Mouse (Mus musculus) cerebellum, postnatal 36 days (tissue): ENCODE data around the gene Vwa8.
A peak's percentile ranks its signal among the peaks of the same experiment; 100 is the strongest.

Experiments
- DNase-seq, 2 experiments: peaks; one replicate each; pipeline ENCODE4 v3.0.0; 2021 to 2022; ENCODE audit warnings: mixed read lengths in 2 of 2

Gene Vwa8

GRCm38 (mm10) chr14:78886566-78887234 is 37.8 kb downstream of the Vwa8 start:
- no peak for DNase-seq

GRCm38 (mm10) chr14:78887494-78887893 is 38.6 kb downstream of the Vwa8 start:
- DNase-seq: peak in 1 of 2 experiments; percentile 5

- DNase-seq: no peak
Measured at GRCm38 (mm10) chr14:78895496-78895895, 46.6 kb downstream of the Vwa8 start.

GRCm38 (mm10) chr14:78896252-78896651 is 47.4 kb downstream of the Vwa8 start:
- peak; percentile 59 to 60 for DNase-seq

GRCm38 (mm10) chr14:78900770-78901169 is 51.9 kb downstream of the Vwa8 start:
- no peak for DNase-seq

- no peak for DNase-seq
Measured at GRCm38 (mm10) chr14:78908205-78908863, 59.5 kb downstream of the Vwa8 start.

GRCm38 (mm10) chr14:78912076-78912475 is 63.2 kb downstream of the Vwa8 start:
- DNase-seq: no peak

- DNase-seq: no peak
Measured at GRCm38 (mm10) chr14:78914180-78914579, 65.3 kb downstream of the Vwa8 start.

GRCm38 (mm10) chr14:78916691-78917090 is 67.8 kb downstream of the Vwa8 start:
- DNase-seq: peak; percentile 16 to 18

GRCm38 (mm10) chr14:78921219-78921618 is 72.4 kb downstream of the Vwa8 start:
- DNase-seq: no peak

- DNase-seq: no peak
Measured at GRCm38 (mm10) chr14:78923631-78924030, 74.8 kb downstream of the Vwa8 start.

- no peak for DNase-seq
Measured at GRCm38 (mm10) chr14:78924755-78925537, 76.1 kb downstream of the Vwa8 start.

- DNase-seq: no peak
Measured at GRCm38 (mm10) chr14:78932094-78932493, 83.2 kb downstream of the Vwa8 start.

- DNase-seq: no peak
Measured at GRCm38 (mm10) chr14:78933399-78933798, 84.5 kb downstream of the Vwa8 start.

- no peak for DNase-seq
Measured at GRCm38 (mm10) chr14:78934596-78934995, 85.7 kb downstream of the Vwa8 start.

- DNase-seq: no peak
Measured at GRCm38 (mm10) chr14:78935796-78936195, 86.9 kb downstream of the Vwa8 start.

- DNase-seq: no peak
Measured at GRCm38 (mm10) chr14:78941741-78942475, 93.1 kb downstream of the Vwa8 start.

- no peak for DNase-seq
Measured at GRCm38 (mm10) chr14:78955745-78956144, 106.9 kb downstream of the Vwa8 start.

- no peak for DNase-seq
Measured at GRCm38 (mm10) chr14:78970621-78971020, 121.8 kb downstream of the Vwa8 start.

GRCm38 (mm10) chr14:78972424-78972823 is 123.6 kb downstream of the Vwa8 start:
- no peak for DNase-seq

GRCm38 (mm10) chr14:78983104-78983503 is 134.3 kb downstream of the Vwa8 start:
- no peak for DNase-seq

- no peak for DNase-seq
Measured at GRCm38 (mm10) chr14:78984296-78984695, 135.4 kb downstream of the Vwa8 start.

- no peak for DNase-seq
Measured at GRCm38 (mm10) chr14:78987543-78987942, 138.7 kb downstream of the Vwa8 start.
